Mouse (Mus musculus) thymus, adult 2 months (tissue): ENCODE measurements around the gene Wwox.

ENCODE experiments used
- CTCF ChIP-seq: fragments of 200-500 bp; IDR thresholded peaks from 2 replicates; pipeline ENCODE4 v1.5.1; 2012; ENCODE audit warnings: mild to moderate bottlenecking, control low read depth, low read length, moderate library complexity, borderline replicate concordance; ENCODE audit not compliant: control insufficient read depth, poor library complexity, insufficient read depth; ENCODE audit errors: extremely low read depth
- POLR2A ChIP-seq: fragments of 200-500 bp; IDR thresholded peaks from 2 replicates; pipeline ENCODE4 v1.6.1; 2012; ENCODE audit warnings: mild to moderate bottlenecking, low read length, control low read depth, moderate library complexity; ENCODE audit not compliant: control insufficient read depth, poor library complexity, insufficient read depth; ENCODE audit errors: extremely low read depth

GRCm38 (mm10) chr8:114675151-114675550 is 235.7 kb downstream of the Wwox start:
- no peak for TF ChIP-seq POLR2A
- no peak for TF ChIP-seq CTCF
